Mouse (Mus musculus) forebrain, embryonic 13.5 days (tissue): ENCODE measurements around the gene Scand1. TPM values are rescaled to one million over a fixed set of nuclear protein-coding genes. Genes with fewer than 3 reads are reported as not detected.

Experiments used
- ATAC-seq: fragments of 200-750 bp; cut with Nextera tagmentation; 2 replicates; pipeline ENCODE4 v1.8.0; 2017
- H3K27ac ChIP-seq: fragments of 300-500 bp; sonication (generic); 2 replicates; pipeline ENCODE4 v1.5.1; 2015; ENCODE audit warnings: inconsistent platforms, mild to moderate bottlenecking, moderate library complexity
- H3K27me3 ChIP-seq: fragments of 300-500 bp; sonication (generic); 2 replicates; pipeline ENCODE4 v1.6.1; 2015; ENCODE audit warnings: mild to moderate bottlenecking, inconsistent platforms
- H3K36me3 ChIP-seq: fragments of 300-500 bp; sonication (generic); 2 replicates; pipeline ENCODE4 v1.6.1; 2015; ENCODE audit warnings: mild to moderate bottlenecking, inconsistent platforms; ENCODE audit not compliant: poor library complexity, severe bottlenecking
- H3K4me1 ChIP-seq: fragments of 300-500 bp; sonication (generic); 2 replicates; pipeline ENCODE4 v1.6.1; 2015; ENCODE audit warnings: inconsistent platforms
- H3K4me2 ChIP-seq: fragments of 300-500 bp; sonication (generic); 2 replicates; pipeline ENCODE4 v1.6.1; 2015; ENCODE audit warnings: inconsistent platforms, mild to moderate bottlenecking, moderate library complexity
- H3K4me3 ChIP-seq: fragments of 300-500 bp; sonication (generic); 2 replicates; pipeline ENCODE4 v1.5.1; 2015; ENCODE audit warnings: mild to moderate bottlenecking, inconsistent platforms
- H3K9ac ChIP-seq: fragments of 300-500 bp; sonication (generic); 2 replicates; pipeline ENCODE4 v1.6.1; 2015; ENCODE audit warnings: mild to moderate bottlenecking, inconsistent platforms
- H3K9me3 ChIP-seq: fragments of 300-500 bp; sonication (generic); replicated peaks from 2 replicates; pipeline ENCODE4 v1.6.1; 2016; ENCODE audit warnings: inconsistent platforms
- WGBS: fragments of 180-500 bp; shearing (Covaris S2); methylation state at CpG from one replicate; pipeline ENCODE4 v1.1.7; 2015; 5-methylcytosine and 5-hydroxymethylcytosine counted together
- microRNA-seq: library from miRNA; unstranded; fragments of <30 nt; microRNA quantifications from one replicate; pipeline ENCODE4, GENCODE M21; 2016
- polyA plus RNA-seq: library from polyadenylated mRNA; unstranded; fragments of >200 nt; fragmentation: Nextera tagmentation; extraction: Ambion mirVana; gene quantifications from 2 replicates; pipeline ENCODE4 v1.2.1, GENCODE M21; 2015

The Scand1 gene
- polyA plus RNA-seq, 1 experiment from 2014 or later, result 85.3 TPM

- H3K9ac ChIP-seq, result no peak overlapping the region
Measured at GRCm38 (mm10) chr2:156278226-156279017, 34.1 kb downstream of the Scand1 start.

GRCm38 (mm10) chr2:156272553-156272952, 40.0 kb downstream of the Scand1 start:
- Histone ChIP-seq H3K27ac (no peak overlapping the region), H3K4me1 (no peaks in the 10 kb centered on the region), H3K9ac (no peak overlapping the region), H3K4me3 (no peak overlapping the region), H3K9me3 (no peaks in the 10 kb centered on the region), H3K27me3 (no peaks in the 10 kb centered on the region), H3K36me3 (peaks cover 47% of the 10 kb centered on the region), H3K4me2 (no peak overlapping the region)
- 95% methylated on average over 6 of the region's 6 CpGs for WGBS
- ATAC-seq, result no peak

More at GRCm38 (mm10) chr2:156278226-156279017, 34.1 kb downstream of the Scand1 start:
- peaks cover 45% of the 10 kb centered on the region for H3K36me3 ChIP-seq
- no peaks in the 10 kb centered on the region for H3K27me3 ChIP-seq
- no peaks in the 10 kb centered on the region for H3K4me1 ChIP-seq
- 77% methylated on average over 4 of the region's 4 CpGs for WGBS
- peak overlapping the region; percentile 44 for H3K27ac ChIP-seq
- peak; percentile 51; the same call in 1 of the 2 replicates for ATAC-seq
- H3K9me3 ChIP-seq, result no peaks in the 10 kb centered on the region
- H3K4me3 ChIP-seq, result no peak overlapping the region
- no peak overlapping the region for H3K4me2 ChIP-seq

GRCm38 (mm10) chr2:156267636-156268035, 44.9 kb downstream of the Scand1 start:
- Histone ChIP-seq H3K9me3 (no peaks in the 10 kb centered on the region), H3K4me2 (no peak overlapping the region), H3K4me1 (no peaks in the 10 kb centered on the region), H3K27ac (no peak overlapping the region), H3K4me3 (no peak overlapping the region), H3K9ac (no peak overlapping the region), H3K27me3 (no peaks in the 10 kb centered on the region), H3K36me3 (peaks cover 34% of the 10 kb centered on the region)
- 94% methylated on average over 9 of the region's 9 CpGs for WGBS
- no peak for ATAC-seq

GRCm38 (mm10) chr2:156263204-156263893, 49.2 kb downstream of the Scand1 start:
- Histone ChIP-seq H3K4me2 (no peak overlapping the region), H3K4me3 (no peak overlapping the region), H3K36me3 (peaks cover 48% of the 10 kb centered on the region), H3K9ac (no peak overlapping the region), H3K27me3 (no peaks in the 10 kb centered on the region), H3K4me1 (no peaks in the 10 kb centered on the region), H3K27ac (no peak overlapping the region), H3K9me3 (no peaks in the 10 kb centered on the region)
- WGBS, result 90% methylated on average over 4 of the region's 4 CpGs
- no peak for ATAC-seq

Small RNA genes within 50 kb of the gene (microRNA-seq; reads per million reads assigned to microRNA genes)
- gene Gm22759, result not detected

Other genes with a start within 250 kb of the Scand1 start
- 5.2 and 7.0 TPM in 2 replicates for gene Spag4, start 247.5 kb downstream of the Scand1 start, polyA plus RNA-seq
- gene Cpne1, start 200.7 kb downstream of the Scand1 start, polyA plus RNA-seq, result 42.6 and 44.9 TPM in 2 replicates
- 30.0 and 39.0 TPM in 2 replicates for gene Rbm12, start 200.7 kb downstream of the Scand1 start, polyA plus RNA-seq
- gene Gm28036, start 185.6 kb downstream of the Scand1 start, polyA plus RNA-seq, result 20.7 and 21.2 TPM in 2 replicates
- 389 and 451 TPM in 2 replicates for gene Romo1, start 168.7 kb downstream of the Scand1 start, polyA plus RNA-seq
- 36.7 and 38.8 TPM in 2 replicates for gene Nfs1, start 168.5 kb downstream of the Scand1 start, polyA plus RNA-seq
- gene Rbm39, start 132.5 kb downstream of the Scand1 start, polyA plus RNA-seq, result 686 and 711 TPM in 2 replicates
- 130 and 133 TPM in 2 replicates for gene Phf20, start 116.2 kb downstream of the Scand1 start, polyA plus RNA-seq
- 5.4 and 5.7 TPM in 2 replicates for gene Cnbd2, start 405 bp downstream of the Scand1 start, polyA plus RNA-seq
- gene Epb41l1, start 108.2 kb upstream of the Scand1 start, polyA plus RNA-seq, result 5.3 and 7.1 TPM in 2 replicates
- 38.5 and 46.0 TPM in 2 replicates for gene Aar2, start 234.9 kb upstream of the Scand1 start, polyA plus RNA-seq